Mouse (Mus musculus) right cerebral cortex, postnatal 36 days (tissue): Measurements from ENCODE around the gene Tulp2.

Source experiments
- DNase-seq, 2 experiments: peaks; one replicate each; pipeline ENCODE4 v3.0.0; 2022; ENCODE audit warnings: low spot score in 2 of 2, mixed read lengths in 1 of 2

The Tulp2 gene

GRCm38 (mm10) chr7:45553519-45553918 lies 71.8 kb downstream of the Tulp2 start:
- DNase-seq = no peak

GRCm38 (mm10) chr7:45553990-45554389 lies 72.3 kb downstream of the Tulp2 start:
- no peak for DNase-seq

GRCm38 (mm10) chr7:45554744-45555143 lies 73.1 kb downstream of the Tulp2 start, which contains the start of gene Hsd17b14:
Gene Hsd17b14 (plus strand): TSS chr7:45554893.
- DNase-seq = no peak

GRCm38 (mm10) chr7:45555787-45556186 lies 74.1 kb downstream of the Tulp2 start:
- peak; percentile 36 to 55 for DNase-seq

GRCm38 (mm10) chr7:45558907-45559306 lies 77.2 kb downstream of the Tulp2 start:
- no peak for DNase-seq

- no peak for DNase-seq
Measured at GRCm38 (mm10) chr7:45560241-45560640, 78.6 kb downstream of the Tulp2 start.

GRCm38 (mm10) chr7:45560843-45561623 lies 79.4 kb downstream of the Tulp2 start:
- peak; percentile 59 to 67 for DNase-seq

GRCm38 (mm10) chr7:45561624-45562520 lies 80.2 kb downstream of the Tulp2 start:
- no peak for DNase-seq

GRCm38 (mm10) chr7:45564811-45565210 lies 83.1 kb downstream of the Tulp2 start:
- DNase-seq = no peak

- no peak for DNase-seq
Measured at GRCm38 (mm10) chr7:45565446-45565845, 83.8 kb downstream of the Tulp2 start.

- no peak for DNase-seq
Measured at GRCm38 (mm10) chr7:45567112-45567779, 85.6 kb downstream of the Tulp2 start.

GRCm38 (mm10) chr7:45567780-45568516 lies 86.3 kb downstream of the Tulp2 start:
- peak; percentile 85 to 87 for DNase-seq

- DNase-seq = no peak
Measured at GRCm38 (mm10) chr7:45568601-45569473, 87.2 kb downstream of the Tulp2 start.

GRCm38 (mm10) chr7:45570103-45570741 lies 88.5 kb downstream of the Tulp2 start, which contains the start of gene Bcat2:
Gene Bcat2 (plus strand): TSS chr7:45570153.
- DNase-seq = peak; percentile 37 to 47

- no peak for DNase-seq
Measured at GRCm38 (mm10) chr7:45571966-45572365, 90.3 kb downstream of the Tulp2 start.
